Mouse (Mus musculus): ENCODE results near the gene Pygo1.

Gene Pygo1

GRCm38 (mm10) chr9:72991420-72991819 is 66.0 kb downstream of the Pygo1 start:
- no peak for DNase-seq (ENCODE audit: extremely low read depth, low read depth)

- DNase-seq (ENCODE audit: extremely low read depth, low read depth): no peak
These were observed 67.1 kb downstream of the Pygo1 start for GRCm38 (mm10) chr9:72992576-72992975.

- DNase-seq (ENCODE audit: extremely low read depth, low read depth): no peak
These were observed 70.7 kb downstream of the Pygo1 start for GRCm38 (mm10) chr9:72996167-72996566.

- no peak for DNase-seq (ENCODE audit: extremely low read depth, low read depth)
These were observed 71.4 kb downstream of the Pygo1 start for GRCm38 (mm10) chr9:72996806-72997205.

GRCm38 (mm10) chr9:73000487-73000886 is 75.0 kb downstream of the Pygo1 start:
- DNase-seq (ENCODE audit: extremely low read depth, low read depth): no peak

GRCm38 (mm10) chr9:73001314-73002011 is 76.0 kb downstream of the Pygo1 start:
- no peak for DNase-seq (ENCODE audit: extremely low read depth, low read depth)

Data from MEL-GATA-1-ER (cell line).